Mouse (Mus musculus) cerebellum, postnatal 14 days (tissue): ENCODE data around the gene Kif2c.

Source experiments
- DNase-seq, 2 experiments: peaks; one replicate each; pipeline ENCODE4 v3.0.0; 2021; ENCODE audit warnings: mixed read lengths in 2 of 2

Kif2c gene

GRCm38 (mm10) chr4:117113237-117113636, 69.2 kb downstream of the Kif2c start:
- no peak for DNase-seq

GRCm38 (mm10) chr4:117110985-117111384, 71.5 kb downstream of the Kif2c start:
- no peak for DNase-seq

- no peak for DNase-seq
These were observed 72.2 kb downstream of the Kif2c start for GRCm38 (mm10) chr4:117110249-117110648.
